Mouse (Mus musculus): ENCODE measurements around the gene Snx32. TPM values are rescaled to one million over a fixed set of nuclear protein-coding genes. Genes with fewer than 3 reads are reported as not detected.

Snx32 gene
- polyA plus RNA-seq, 1 experiment from 2014 or later = 9.7 TPM

- H3K9ac ChIP-seq = peak overlapping the region; percentile 54; the same call in 1 of the 2 replicates
These were observed 33.2 kb downstream of the Snx32 start for GRCm38 (mm10) chr19:5477004-5477667.

DNA sequence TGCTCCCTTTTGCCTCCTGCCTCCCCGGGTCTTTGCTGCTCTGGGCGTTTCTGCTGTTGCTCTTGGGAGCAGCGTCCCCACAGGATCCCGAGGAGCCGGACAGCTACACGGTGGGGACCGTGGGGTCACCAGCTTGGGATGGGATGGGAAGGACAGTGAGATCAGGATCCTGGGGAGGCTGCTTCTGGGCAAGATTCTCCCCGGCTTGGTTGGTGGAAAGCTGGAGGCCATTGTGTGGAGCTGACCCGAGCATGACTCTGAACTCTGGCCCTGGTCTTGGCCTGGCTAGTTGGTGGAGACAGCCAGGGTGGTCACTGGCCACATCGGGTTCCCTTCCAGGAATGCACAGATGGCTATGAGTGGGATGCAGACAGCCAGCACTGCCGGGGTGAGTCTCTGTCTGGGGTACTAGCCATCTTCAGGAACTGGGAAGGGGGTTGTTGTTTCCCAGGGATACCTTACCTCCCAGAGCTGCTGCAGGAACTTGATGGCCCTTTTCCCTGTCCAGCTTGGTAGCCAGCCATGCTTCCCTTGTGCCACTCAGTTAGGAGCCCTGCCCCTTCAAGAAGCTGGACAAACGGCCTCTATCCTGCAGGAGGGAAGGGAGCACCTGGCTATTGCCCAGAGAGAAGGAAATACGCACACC lies 35.1 kb downstream of the Snx32 start:
- Histone ChIP-seq H3K9ac (peak overlapping the region; percentile 93), H3K36me3 (peaks cover 35% of the 10 kb centered on the region), H3K27ac (peak overlapping the region; percentile 95), H3K27me3 (no peaks in the 10 kb centered on the region), H3K4me1 (peaks cover 29% of the 10 kb centered on the region), H3K4me3 (peak overlapping the region; percentile 75), H3K9me3 (no peaks in the 10 kb centered on the region), H3K4me2 (peak overlapping the region; percentile 91)
- 16% methylated on average over 13 of the region's 13 CpGs for WGBS
- no peak for ATAC-seq (ENCODE audit: insufficient number of reproducible peaks, insufficient read depth, low FRiP score, low TSS enrichment, low read depth)

More at GRCm38 (mm10) chr19:5477004-5477667, 33.2 kb downstream of the Snx32 start:
- Histone ChIP-seq H3K4me2 (no peak overlapping the region), H3K27ac (no peak overlapping the region), H3K4me3 (no peak overlapping the region), H3K4me1 (peaks cover 29% of the 10 kb centered on the region), H3K27me3 (no peaks in the 10 kb centered on the region), H3K9me3 (no peaks in the 10 kb centered on the region), H3K36me3 (peaks cover 55% of the 10 kb centered on the region)
- WGBS = 88% methylated on average over 10 of the region's 10 CpGs
- no peak for ATAC-seq (ENCODE audit: insufficient number of reproducible peaks, insufficient read depth, low FRiP score, low TSS enrichment, low read depth)

DNA sequence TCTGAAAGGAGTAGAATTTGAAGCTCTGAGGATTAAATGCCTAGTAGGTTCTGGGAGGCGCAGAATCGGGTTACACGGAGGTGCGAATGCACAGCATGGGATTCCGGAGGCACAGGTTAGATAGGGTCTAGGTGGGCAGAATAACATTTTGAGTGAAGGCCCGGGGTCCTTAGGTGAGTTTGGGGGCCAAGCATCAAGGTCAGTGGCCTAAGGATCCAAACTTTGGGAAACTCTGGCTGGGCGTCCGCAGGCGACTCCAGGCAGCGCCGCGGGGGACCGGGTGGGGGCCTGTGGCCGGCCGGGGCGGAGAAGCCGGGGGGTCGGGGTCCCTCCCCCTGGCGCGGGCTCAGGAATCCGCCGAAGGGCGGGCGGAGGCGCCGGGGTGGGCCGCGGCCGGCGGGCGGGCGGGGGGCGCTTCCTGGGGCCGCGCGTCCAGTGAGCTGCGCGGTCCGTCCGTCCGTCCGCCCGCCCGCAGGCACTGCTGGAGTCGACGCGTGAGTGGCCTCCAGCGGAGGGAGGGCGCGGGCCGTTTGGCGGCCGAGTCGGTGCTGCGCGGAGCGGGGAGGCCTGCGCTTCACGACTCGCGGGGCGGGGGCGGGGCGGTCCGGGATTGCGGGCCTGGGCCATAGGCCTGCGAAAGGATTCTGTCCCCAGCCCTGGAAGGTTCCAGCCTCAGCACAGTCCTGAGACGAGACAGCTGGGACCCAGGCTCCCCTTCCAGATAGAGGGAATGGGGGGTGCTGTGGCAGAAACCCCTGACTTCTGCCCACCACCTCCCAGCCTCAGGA lies 35.9 kb downstream of the Snx32 start:
- H3K4me1 ChIP-seq = peaks cover 29% of the 10 kb centered on the region
- H3K9me3 ChIP-seq = no peaks in the 10 kb centered on the region
- H3K4me2 ChIP-seq = peak overlapping the region; percentile 91
- peak overlapping the region; percentile 95 for H3K27ac ChIP-seq
- H3K4me3 ChIP-seq = peak overlapping the region; percentile 75
- no peaks in the 10 kb centered on the region for H3K27me3 ChIP-seq
- H3K9ac ChIP-seq = peak overlapping the region; percentile 93
- peak; percentile 52 for ATAC-seq (ENCODE audit: insufficient number of reproducible peaks, insufficient read depth, low FRiP score, low TSS enrichment, low read depth)
- H3K36me3 ChIP-seq = peaks cover 28% of the 10 kb centered on the region
- WGBS = under 1% methylated on average over 60 of the region's 68 CpGs

DNA sequence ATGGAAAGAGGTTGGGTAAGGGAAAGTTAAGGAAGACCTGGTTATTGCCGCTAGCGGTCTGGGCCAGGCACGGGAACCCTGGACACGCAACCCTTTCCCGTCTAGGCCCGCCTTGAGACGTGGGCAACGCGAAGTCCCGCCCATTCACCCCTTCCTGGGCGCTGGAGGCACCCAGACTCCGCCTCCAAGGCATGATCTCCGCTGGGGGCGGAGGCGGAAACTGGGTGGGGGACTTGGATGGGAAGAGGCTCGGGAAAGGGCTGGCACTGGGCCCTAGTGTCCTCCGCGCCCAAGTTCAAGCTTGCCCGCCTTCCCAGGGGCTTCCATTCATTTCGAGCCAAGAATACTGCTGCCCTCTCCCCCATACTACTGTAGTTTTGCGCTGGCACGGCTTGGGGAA lies 36.6 kb downstream of the Snx32 start, which contains the start of gene Efemp2:
Efemp2 (plus strand) TSS at position 235 of the 400 bp plus-strand sequence.
- Histone ChIP-seq H3K27ac (peak within 1 kb of the TSS; percentile 95), H3K4me3 (peak within 1 kb of the TSS; percentile 75), H3K27me3 (no peaks in the 10 kb centered on the region), H3K9me3 (no peaks in the 10 kb centered on the region), H3K9ac (peak within 1 kb of the TSS; percentile 93), H3K4me2 (peak within 1 kb of the TSS; percentile 91), H3K4me1 (peaks cover 29% of the 10 kb centered on the region), H3K36me3 (peaks cover 21% of the 10 kb centered on the region)
- peak; percentile 65 for ATAC-seq (ENCODE audit: insufficient number of reproducible peaks, insufficient read depth, low FRiP score, low TSS enrichment, low read depth)
- under 1% methylated on average over 22 of the region's 22 CpGs for WGBS

DNA sequence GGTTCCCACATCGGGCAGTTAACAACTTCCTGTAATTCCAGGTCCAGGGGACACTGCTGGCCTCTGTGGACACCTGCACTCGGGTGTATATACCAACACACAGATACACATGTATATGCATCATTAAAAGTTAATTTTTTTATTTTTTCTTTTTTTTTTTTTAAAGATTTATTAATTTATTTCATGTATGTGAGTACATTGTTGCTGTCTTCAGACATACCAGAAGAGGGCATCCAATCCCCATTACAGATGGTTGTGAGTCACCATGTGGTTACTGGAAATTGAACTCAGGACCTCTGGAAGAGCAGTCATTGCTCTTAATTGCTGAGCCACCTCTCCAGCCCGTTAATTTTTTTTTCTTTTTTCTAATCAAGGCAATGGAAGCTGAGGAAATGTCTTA lies 37.5 kb downstream of the Snx32 start:
- Histone ChIP-seq H3K4me3 (no peak overlapping the region), H3K4me1 (peaks cover 32% of the 10 kb centered on the region), H3K27ac (0 out of 2 replicates have a peak overlapping the region, but pooled peaks have one; percentile 95), H3K9me3 (no peaks in the 10 kb centered on the region), H3K27me3 (no peaks in the 10 kb centered on the region), H3K36me3 (peaks cover 14% of the 10 kb centered on the region), H3K9ac (no peak overlapping the region), H3K4me2 (peak overlapping the region; percentile 91; the same call in 1 of the 2 replicates)
- 83% methylated on average over 3 of the region's 3 CpGs for WGBS
- no peak for ATAC-seq (ENCODE audit: insufficient number of reproducible peaks, insufficient read depth, low FRiP score, low TSS enrichment, low read depth)

DNA sequence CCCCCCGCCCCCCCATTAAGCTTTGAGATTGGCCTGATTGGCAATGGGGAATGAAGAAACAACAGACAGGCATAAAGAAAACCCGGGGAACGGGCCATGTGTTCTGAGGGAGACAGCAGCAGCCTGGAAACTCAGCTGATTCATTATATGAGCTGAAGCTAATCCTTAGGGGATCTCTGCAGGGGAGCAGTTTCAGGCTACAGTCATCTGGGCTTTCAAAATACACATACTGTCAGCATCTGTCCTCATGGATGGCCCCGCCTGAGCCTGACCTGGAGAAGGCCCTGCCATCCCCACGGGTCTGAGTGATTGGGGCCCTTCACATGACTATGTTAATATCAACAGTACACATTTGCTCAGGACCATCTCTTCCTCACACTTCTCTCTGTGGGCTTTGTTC lies 38.5 kb downstream of the Snx32 start:
- Histone ChIP-seq H3K9me3 (no peaks in the 10 kb centered on the region), H3K4me1 (peaks cover 24% of the 10 kb centered on the region), H3K27ac (peak overlapping the region; percentile 49), H3K27me3 (no peaks in the 10 kb centered on the region), H3K9ac (peak overlapping the region; percentile 54; the same call in 1 of the 2 replicates), H3K4me2 (no peak overlapping the region), H3K36me3 (peaks cover 15% of the 10 kb centered on the region), H3K4me3 (no peak overlapping the region)
- WGBS = 39% methylated on average over 5 of the region's 5 CpGs
- no peak for ATAC-seq (ENCODE audit: insufficient number of reproducible peaks, insufficient read depth, low FRiP score, low TSS enrichment, low read depth)

GRCm38 (mm10) chr19:5468374-5468773 lies 42.0 kb downstream of the Snx32 start, which contains the start of gene Ctsw:
Ctsw (minus strand) TSS chr19:5468507.
- H3K9me3 ChIP-seq = no peaks in the 10 kb centered on the region
- H3K36me3 ChIP-seq = peaks cover 44% of the 10 kb centered on the region
- H3K27me3 ChIP-seq = no peaks in the 10 kb centered on the region
- peaks cover 12% of the 10 kb centered on the region for H3K4me1 ChIP-seq
- peak within 1 kb of the TSS; percentile 49; the same call in 1 of the 2 replicates for H3K9ac ChIP-seq
- no peak for ATAC-seq (ENCODE audit: insufficient number of reproducible peaks, insufficient read depth, low FRiP score, low TSS enrichment, low read depth)
- no peak within 1 kb of the TSS for H3K4me2 ChIP-seq
- 54% methylated on average over 5 of the region's 5 CpGs for WGBS
- no peak within 1 kb of the TSS for H3K27ac ChIP-seq
- no peak within 1 kb of the TSS for H3K4me3 ChIP-seq

DNA sequence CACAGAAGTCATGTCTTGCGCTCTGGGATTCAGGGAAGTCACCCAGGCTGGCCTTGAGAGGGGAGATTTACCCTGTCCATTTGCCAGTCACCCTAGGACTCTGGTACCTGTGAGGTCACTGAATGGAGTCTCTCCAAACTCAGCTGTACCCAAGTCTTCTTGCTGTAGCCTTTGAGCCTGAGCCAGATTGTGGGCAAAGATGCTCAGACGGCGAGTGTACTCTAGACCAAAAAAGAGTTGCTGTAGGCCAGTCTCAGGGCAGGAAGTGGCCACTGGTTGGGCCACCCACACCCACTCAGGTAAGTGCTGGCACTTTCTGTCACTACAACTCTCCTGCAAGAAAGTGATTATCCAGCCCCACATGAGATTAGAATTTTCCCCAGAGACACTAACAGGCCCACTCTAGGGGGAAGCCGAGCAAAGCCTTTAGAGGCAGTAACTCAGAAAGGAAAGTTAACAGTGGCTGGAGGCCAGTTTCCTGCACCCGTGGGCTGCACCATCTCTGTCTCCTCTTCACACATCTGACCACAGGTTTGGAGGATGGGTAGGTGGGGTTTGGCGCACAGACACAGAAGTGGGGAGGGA lies 43.3 kb downstream of the Snx32 start:
- H3K9me3 ChIP-seq = no peaks in the 10 kb centered on the region
- peaks cover 58% of the 10 kb centered on the region for H3K36me3 ChIP-seq
- H3K9ac ChIP-seq = no peak overlapping the region
- 90% methylated on average over 6 of the region's 6 CpGs for WGBS
- no peak overlapping the region for H3K27ac ChIP-seq
- no peak overlapping the region for H3K4me2 ChIP-seq
- H3K27me3 ChIP-seq = no peaks in the 10 kb centered on the region
- H3K4me1 ChIP-seq = peaks cover 12% of the 10 kb centered on the region
- H3K4me3 ChIP-seq = no peak overlapping the region
- no peak for ATAC-seq (ENCODE audit: insufficient number of reproducible peaks, insufficient read depth, low FRiP score, low TSS enrichment, low read depth)

GRCm38 (mm10) chr19:5465037-5465436 lies 45.3 kb downstream of the Snx32 start:
- 0 out of 2 replicates have a peak overlapping the region, but pooled peaks have one; percentile 65 for H3K9ac ChIP-seq
- peaks cover 22% of the 10 kb centered on the region for H3K4me1 ChIP-seq
- no peak overlapping the region for H3K27ac ChIP-seq
- H3K36me3 ChIP-seq = peaks cover 61% of the 10 kb centered on the region
- no peaks in the 10 kb centered on the region for H3K27me3 ChIP-seq
- 94% methylated on average over 8 of the region's 8 CpGs for WGBS
- no peak overlapping the region for H3K4me3 ChIP-seq
- no peak overlapping the region for H3K4me2 ChIP-seq
- H3K9me3 ChIP-seq = no peaks in the 10 kb centered on the region
- no peak for ATAC-seq (ENCODE audit: insufficient number of reproducible peaks, insufficient read depth, low FRiP score, low TSS enrichment, low read depth)

GRCm38 (mm10) chr19:5463791-5464562 lies 46.4 kb downstream of the Snx32 start:
- H3K4me2 ChIP-seq = peak overlapping the region; percentile 63
- peak overlapping the region; percentile 29 for H3K4me3 ChIP-seq
- 0 out of 2 replicates have a peak, but pooled peaks have one; percentile 29 for ATAC-seq (ENCODE audit: insufficient number of reproducible peaks, insufficient read depth, low FRiP score, low TSS enrichment, low read depth)
- peaks cover 25% of the 10 kb centered on the region for H3K4me1 ChIP-seq
- H3K36me3 ChIP-seq = peaks cover 61% of the 10 kb centered on the region
- peak overlapping the region; percentile 44; the same call in 1 of the 2 replicates for H3K27ac ChIP-seq
- no peaks in the 10 kb centered on the region for H3K9me3 ChIP-seq
- peak overlapping the region; percentile 65 for H3K9ac ChIP-seq
- peaks cover 4% of the 10 kb centered on the region; the same call in 1 of the 2 replicates for H3K27me3 ChIP-seq
- WGBS = 40% methylated on average over 15 of the region's 15 CpGs

All from embryonic facial prominence, embryonic 13.5 days (tissue).